Mouse (Mus musculus) kidney, adult 9 months (tissue): ENCODE results near the gene Apol8.
"Not testable (repeated sequence)": the region's sequence is repeated elsewhere in the genome, so short reads cannot be mapped to it uniquely, and the experiment has no call there.

Experiments used
- DNase-seq: peaks from one replicate; pipeline ENCODE4 v3.0.0; 2022

Apol8 gene

GRCm38 (mm10) chr15:77748414-77748813 is 8.4 kb downstream of the Apol8 start:
- no peak for DNase-seq

GRCm38 (mm10) chr15:77746326-77746725 is 10.5 kb downstream of the Apol8 start:
- no peak for DNase-seq

DNA sequence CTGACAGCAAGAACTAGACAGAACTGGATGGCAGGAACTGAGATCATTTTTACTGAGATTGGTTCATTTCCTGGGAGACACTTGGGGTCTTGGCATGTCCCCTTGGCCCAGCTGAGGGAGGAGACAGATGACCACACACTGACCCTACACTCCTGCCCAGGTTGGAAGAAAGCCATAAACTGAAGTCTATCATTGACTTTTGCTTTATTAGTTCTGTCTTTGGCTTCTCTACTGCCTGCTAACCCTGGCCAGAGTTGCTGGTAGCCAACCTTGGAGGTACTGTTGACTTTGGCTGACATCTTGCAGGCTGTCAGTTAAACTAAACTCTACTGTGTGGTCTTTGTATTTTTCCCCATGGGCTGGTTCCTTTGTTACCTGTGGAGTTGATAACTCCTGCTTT is 11.7 kb downstream of the Apol8 start:
- DNase-seq: no peak

DNA sequence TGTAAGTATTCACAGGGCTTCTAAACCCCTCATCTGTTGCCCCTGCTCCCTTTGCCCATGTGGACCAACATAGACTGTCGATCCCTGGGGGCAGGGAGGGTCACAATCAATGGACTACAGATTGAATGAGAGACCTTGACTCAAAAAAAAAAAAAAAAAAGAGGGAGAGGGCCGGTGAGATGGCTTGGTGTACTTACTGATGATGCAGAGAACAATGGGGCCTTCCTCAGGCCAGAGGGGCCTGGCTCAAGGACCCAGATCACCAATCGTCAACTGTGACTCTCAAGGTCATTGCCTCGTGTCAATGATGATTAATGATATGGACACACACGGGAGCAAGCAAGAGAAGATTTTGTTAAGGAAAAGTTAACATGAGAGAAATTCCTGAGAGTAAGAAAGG is 12.2 kb downstream of the Apol8 start:
- DNase-seq: no peak

- DNase-seq: not testable (repeated sequence)
Observed at GRCm38 (mm10) chr15:77741556-77741955, 15.2 kb downstream of the Apol8 start.

DNA sequence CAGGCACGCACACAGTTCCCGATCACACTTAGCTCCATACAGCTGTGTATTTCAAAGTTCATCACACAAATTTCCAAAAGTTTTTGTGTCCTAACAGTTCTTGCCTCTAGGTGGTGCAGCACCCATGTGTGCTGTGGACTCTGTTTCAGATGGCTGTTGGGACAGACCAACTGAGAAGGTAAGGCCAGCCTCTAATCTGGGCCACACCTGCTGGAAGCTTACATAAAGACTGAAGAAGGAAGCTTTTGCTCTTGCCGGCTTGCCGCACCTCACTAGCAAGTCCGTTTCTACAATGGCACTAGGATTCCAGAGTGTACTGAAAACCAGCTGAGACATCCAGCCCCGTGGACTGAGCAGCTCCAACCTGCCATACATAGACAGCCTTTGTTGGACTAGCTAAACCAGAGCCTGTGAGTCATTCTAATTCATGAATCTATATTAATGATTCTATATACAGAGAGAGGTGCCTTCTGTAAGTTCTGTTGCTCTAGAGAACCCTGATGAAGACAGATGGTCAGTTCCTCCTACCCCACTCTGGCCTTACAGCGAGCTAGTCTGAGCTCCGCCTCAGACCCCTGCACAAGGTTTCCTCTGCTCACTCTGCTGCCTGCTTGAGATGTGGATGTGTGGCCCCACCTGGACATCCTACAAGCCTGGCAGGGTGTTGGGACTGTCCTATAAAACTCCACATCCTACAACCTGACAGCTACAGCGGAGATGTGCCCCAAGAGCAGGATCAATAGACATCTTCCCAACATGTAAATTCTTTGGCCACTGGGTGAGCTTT is 16.1 kb downstream of the Apol8 start:
- DNase-seq: no peak

- not testable (repeated sequence) for DNase-seq
Observed at GRCm38 (mm10) chr15:77733903-77734302, 22.9 kb downstream of the Apol8 start.

DNA sequence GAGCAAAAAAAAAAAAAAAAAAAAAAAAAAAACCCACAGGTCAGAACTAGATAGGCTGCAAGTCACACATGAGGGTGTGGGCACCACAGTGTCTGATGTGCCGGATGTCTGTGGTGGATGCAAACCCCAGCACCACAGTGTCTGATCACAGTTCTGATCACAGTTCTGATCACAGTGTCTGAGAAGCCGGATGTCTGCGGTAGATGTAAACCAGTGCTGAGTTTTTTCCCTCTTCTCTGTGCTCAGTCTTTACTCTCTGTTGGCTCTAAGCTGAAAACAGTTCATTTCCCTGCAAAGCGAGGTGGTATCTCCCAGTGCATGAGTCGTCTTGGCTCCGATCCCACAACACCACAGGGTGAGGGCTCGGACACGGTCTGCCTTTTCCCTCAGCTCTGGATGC is 23.4 kb downstream of the Apol8 start:
- DNase-seq: not testable (repeated sequence)

GRCm38 (mm10) chr15:77732851-77733250 is 24.0 kb downstream of the Apol8 start:
- not testable (repeated sequence) for DNase-seq

GRCm38 (mm10) chr15:77731605-77732004 is 25.2 kb downstream of the Apol8 start:
- no peak for DNase-seq

DNA sequence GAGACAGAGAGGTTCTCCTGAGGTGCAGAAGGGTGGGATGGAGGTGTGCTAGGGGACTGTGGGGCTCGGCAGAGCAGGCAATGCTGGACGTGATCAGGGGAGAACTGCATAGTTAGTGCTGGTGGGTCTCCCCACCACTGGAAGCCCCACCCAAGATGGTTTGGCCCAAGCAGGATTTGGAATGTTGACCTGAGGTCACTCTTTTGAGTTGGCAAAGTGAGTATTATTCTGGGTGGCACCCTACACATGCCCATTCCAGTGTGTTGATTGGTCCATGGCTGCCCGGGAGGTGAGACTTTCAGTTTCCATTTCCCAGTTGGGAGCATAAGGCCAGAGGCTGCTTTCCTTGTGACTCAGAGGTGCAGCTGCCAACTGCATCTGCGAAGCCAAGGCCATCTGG is 28.1 kb downstream of the Apol8 start, which contains the start of gene Apol9b:
Apol9b (plus strand) TSS at position 301 of the 400 bp plus-strand sequence.
- DNase-seq: not testable (repeated sequence)

GRCm38 (mm10) chr15:77727745-77728144 is 29.1 kb downstream of the Apol8 start:
- not testable (repeated sequence) for DNase-seq

DNA sequence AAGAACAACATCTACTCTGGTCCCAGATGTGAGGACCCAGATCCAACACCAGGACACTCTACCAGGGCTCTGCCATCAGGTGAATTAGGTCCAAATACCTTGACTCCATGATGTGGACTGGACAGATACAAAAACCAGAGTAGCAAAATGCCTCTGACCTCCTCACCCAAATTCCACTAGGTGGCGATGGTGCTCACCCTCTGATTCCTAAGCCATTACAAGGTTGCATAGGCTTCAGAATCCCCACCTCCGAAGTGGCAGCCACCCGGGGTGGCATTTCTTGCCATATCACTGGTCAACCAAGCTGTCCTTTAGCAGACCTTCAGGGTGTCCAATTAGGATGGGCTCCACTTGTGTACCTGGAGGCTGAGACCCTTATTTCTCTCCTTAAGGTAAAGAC is 29.7 kb downstream of the Apol8 start:
- peak; percentile 19 for DNase-seq

DNA sequence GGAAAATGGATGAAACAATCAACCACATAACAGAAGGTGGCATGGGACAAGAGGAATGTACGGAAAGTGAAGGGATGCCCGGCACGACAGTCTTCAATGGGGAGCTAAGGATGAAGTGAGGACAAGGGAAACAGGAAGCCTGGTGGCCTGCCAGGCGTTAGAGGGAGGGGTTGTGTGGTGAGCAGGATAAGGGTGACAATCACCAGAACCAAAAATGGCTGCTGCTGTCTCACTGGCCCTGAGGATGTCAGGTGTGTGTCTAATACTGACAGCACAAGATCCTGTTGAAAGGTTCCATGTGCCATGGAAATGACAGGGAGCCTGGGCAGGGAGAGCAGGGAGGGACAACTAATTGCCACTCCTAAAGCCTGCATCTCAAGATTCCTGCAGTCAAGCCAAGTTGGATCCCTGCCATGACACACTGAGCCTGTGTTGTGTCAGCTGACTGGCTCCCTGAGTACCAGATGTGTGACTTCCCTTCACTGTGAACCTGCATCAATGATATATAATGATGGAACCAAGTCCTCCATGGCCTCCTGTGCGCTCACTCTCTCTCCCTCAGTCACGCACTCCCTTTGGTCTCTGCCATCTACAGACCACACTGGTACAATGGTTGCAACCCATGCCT is 31.3 kb downstream of the Apol8 start:
- not testable (repeated sequence) for DNase-seq

DNA sequence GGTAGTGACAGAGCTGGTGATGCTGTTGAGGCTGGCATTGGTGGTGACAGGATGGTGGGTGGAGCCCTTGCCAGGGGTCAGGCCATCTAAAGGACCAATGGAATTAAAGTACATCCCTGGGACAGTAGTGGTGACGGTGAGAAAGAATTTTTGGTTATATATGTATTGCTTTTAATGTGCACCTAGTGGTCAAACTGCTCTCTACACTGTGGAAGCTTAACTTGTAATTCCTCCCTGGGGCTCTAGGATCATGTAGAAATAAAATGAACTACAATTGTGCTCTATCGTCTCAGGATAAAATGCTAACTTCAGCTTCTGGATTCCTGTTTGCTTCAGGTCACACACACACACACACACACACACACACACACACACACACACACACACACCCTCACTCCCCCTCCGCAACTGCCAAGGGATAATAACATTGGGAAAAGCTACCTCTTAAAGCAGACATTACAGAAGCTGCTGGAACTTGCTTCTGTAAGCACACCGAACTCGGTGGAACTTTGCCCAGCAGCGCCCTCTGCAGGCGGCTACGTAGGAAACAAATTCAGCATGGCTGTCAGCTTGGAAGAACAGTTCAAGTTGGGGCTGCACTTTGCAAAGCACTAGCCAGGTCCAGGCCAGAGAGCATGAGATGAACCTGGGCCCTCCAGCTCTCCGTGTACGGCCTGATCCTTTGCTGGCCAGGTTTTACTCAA is 32.4 kb downstream of the Apol8 start:
- not testable (repeated sequence) for DNase-seq

- not testable (repeated sequence) for DNase-seq
Observed at GRCm38 (mm10) chr15:77721509-77721908, 35.3 kb downstream of the Apol8 start.

GRCm38 (mm10) chr15:77718240-77718639 is 38.6 kb downstream of the Apol8 start:
- DNase-seq: not testable (repeated sequence)

DNA sequence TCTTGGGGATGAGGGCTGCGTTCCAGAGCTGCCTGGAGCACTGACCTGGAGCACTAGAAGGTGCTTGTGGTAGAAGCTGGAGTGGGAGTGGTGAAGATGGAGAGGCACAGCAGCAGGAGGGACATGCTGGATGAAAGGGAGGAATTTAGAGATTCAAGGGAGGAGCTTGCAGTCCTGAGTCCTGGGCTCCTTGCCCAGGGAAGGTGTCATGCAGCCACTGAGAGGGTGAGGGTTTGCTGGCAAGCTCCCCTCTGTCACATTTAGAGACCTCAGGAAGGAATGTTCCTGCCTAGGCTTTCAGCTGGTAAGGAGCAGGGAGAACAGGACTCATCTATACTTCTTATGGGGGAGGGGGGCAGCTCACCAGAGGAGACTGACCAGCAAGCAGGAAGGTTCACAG is 47.9 kb downstream of the Apol8 start:
- DNase-seq: not testable (repeated sequence)

DNA sequence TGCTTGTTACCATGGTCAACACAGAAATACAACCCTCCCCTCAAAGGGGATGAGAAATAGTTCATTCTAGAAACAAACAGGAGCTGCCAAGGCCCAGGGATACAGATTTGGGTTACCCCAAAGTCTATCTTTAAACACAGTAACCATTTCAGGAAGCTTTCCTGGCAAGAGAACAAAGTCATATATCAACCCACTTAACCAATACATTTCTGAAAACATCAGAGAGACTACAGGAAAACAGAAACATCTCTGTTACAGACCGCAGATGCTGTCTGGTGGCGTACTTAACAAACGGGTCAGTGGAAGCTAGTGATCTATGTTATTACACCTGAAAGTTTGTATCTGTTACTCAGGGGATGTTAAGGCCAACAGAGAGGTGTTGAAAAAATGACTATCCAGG is 51.5 kb downstream of the Apol8 start:
- not testable (repeated sequence) for DNase-seq

- not testable (repeated sequence) for DNase-seq
Observed at GRCm38 (mm10) chr15:77698656-77699055, 58.1 kb downstream of the Apol8 start, which contains the start of gene Apol7e. Gene Apol7e (plus strand): TSS chr15:77698857.
